Mouse (Mus musculus) thymus, adult 2 months (tissue): ENCODE results near the gene Psmg3.

Source experiments
- CTCF ChIP-seq: fragments of 200-500 bp; IDR thresholded peaks from 2 replicates; pipeline ENCODE4 v1.5.1; 2012; ENCODE audit warnings: mild to moderate bottlenecking, control low read depth, low read length, moderate library complexity, borderline replicate concordance; ENCODE audit not compliant: control insufficient read depth, poor library complexity, insufficient read depth; ENCODE audit errors: extremely low read depth
- POLR2A ChIP-seq: fragments of 200-500 bp; IDR thresholded peaks from 2 replicates; pipeline ENCODE4 v1.6.1; 2012; ENCODE audit warnings: mild to moderate bottlenecking, low read length, control low read depth, moderate library complexity; ENCODE audit not compliant: control insufficient read depth, poor library complexity, insufficient read depth; ENCODE audit errors: extremely low read depth

DNA sequence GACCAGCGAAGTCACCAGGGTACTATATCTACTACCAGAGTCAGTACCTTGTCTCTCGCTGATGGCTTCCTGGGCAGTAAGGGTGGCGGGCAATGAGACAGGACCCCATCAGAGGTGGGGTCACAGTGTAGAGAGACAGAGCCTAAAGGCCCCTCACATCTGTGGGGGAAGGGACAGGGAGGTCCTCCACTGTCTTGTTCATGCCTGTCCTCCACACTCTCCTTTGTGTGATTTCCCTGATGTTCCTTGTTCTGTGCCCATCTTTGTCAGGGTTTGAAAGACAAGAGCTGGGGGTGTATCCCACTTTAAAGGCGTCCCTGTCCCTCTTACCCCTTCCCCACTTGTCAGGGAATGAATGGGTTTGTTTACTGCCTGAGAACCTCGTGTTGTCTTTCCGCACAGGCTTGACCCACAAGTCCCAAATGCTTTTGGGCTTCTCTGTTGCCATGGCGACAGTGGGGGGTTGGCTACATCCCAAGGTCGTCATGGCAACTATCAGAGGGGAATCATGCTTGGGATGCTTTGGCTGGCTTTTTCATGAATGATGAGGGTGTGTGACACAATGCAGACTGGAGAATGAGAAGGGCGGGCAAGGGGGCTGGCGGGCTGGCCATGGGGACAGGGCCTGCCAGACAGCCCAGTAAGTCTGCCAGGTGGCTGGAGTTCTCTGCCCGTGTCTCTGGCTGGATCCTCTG, 29.1 kb downstream of the Psmg3 start:
- no peak for TF ChIP-seq POLR2A
- TF ChIP-seq CTCF = no peak
